Mouse (Mus musculus): ENCODE measurements around the gene Chadl.

Gene Chadl

GRCm38 (mm10) chr15:81700601-81701000 is 3.5 kb upstream of the Chadl start:
- DNase-seq (ENCODE audit: low spot score in 2 of 2), result no peak

GRCm38 (mm10) chr15:81700161-81700560 is 3.1 kb upstream of the Chadl start:
- no peak for DNase-seq (ENCODE audit: low spot score in 2 of 2)

GRCm38 (mm10) chr15:81698532-81698931 is 1.4 kb upstream of the Chadl start:
- no peak for DNase-seq (ENCODE audit: low spot score in 2 of 2)

DNA sequence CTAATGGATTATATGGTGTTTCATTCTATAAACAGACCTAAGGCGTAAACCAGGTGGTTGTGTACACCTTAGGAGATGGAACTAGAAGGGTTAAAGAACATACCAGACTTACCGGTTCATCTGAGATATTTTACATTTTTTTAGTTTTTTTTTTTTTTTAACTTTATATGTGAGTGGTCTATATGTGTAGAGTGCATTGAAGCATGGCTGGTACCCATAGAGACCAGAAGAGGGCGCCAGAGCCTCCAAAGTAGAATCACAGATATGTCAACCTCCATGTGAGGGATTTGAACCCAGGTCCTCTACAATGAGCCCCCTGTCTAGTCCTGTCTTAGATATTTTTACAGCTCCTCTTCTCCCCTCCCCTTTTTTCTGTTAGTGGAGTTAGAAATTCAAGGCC is 760 bp upstream of the Chadl start:
- peak in 1 of 2 experiments; percentile 41 for DNase-seq (ENCODE audit: low spot score in 2 of 2)

GRCm38 (mm10) chr15:81694891-81695290 is 2.2 kb downstream of the Chadl start:
- DNase-seq (ENCODE audit: low spot score in 2 of 2), result no peak

DNA sequence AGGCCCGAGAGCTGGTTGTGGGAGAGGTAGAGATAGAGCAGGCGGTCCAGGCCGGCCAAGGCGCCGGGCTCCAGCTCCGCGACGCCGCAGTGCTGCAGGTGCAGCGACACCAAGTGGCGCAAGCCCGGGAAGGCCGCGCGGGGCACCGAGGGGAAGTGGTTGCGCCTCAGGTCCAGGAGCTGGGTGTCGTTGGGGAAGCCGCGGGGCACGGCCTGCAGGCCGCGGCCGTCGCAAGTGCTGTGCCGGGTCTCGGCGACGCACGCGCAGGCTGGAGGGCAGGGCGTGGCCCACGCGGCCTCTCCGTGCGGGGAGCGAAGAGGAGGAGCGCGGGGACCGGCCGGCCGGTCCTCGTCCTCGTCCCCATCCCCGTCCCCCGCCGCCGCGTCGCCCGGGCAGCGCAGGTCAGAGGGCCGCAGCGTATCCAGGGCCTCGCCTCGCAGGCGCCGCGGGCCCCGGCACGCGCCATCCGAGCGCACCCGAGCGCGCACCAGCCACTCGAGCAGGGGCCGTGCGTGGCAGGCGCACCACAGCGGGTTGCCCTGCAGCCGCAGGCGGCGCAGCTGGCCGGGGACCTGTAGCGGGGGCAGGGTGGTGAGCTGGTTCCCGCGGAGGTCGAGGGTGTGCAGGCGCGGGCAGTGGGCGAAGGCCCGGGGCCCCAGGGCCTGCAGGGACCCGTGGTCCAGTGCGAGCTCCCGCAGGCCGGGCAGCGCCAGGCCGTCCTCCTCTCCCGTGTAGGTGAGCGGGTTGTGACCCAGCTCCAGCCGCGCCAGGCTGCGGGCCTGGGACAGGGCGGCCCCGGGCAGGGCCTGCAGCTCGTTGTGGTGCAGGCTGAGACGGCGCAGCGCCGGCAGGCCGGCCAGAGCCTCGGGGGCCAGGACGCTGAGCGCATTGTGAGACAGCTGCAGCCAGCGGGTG is 2.9 kb downstream of the Chadl start:
- DNase-seq (ENCODE audit: low spot score in 2 of 2), result peak; percentile 71 to 72

DNA sequence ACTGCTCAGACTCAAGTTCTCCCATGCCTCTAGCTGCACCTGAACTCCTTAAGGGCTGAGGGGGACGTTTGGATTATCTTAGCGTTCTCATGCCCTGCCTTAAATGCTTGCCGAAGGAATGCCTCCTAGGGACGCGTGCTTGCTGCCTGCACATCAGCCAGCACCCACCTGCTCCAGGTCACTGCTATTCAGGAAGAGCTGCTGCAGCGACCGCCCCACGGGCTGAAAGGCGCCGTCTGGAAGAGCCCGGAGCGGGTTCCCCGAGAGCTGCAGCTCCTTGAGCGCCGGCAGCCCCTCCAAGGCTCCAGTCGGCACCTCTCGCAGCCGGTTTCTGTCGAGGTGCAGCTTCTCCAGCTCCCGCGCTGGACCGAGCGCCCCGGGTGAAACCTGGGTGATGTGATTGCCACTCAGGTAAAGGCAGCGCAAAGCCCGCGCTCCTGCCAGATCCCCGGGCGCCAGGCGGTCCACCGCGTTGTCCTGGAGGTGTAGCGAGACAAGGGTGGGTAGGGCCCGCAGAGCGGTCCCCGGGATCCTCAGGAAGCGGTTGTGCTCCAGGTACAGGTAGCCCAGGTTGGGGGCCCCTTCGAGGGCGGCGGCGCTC is 3.6 kb downstream of the Chadl start:
- DNase-seq (ENCODE audit: low spot score in 2 of 2), result no peak

DNA sequence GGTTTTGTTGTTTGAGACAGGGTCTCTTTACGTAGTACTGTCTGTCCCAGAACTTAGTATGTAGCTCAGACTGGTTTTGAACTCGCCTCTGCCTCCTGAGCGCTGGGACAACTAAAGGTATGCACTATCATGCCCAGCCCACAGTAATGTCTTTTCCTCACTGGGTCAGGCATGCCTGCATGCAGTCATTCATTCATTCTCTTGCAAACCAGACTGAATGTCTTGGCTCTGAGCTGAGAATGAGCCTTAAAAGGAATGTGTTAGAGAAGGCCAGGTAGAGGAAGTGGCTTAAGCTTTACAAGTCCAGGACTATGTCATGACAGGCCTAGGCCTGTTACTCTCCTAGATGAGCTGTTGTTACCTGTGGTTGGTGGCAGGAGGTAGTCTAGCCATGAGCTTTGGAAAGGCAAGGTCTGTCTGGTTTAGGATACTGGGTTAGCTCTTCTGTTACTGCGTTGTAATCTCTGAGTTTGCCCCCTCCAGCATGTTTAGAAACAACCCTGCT is 16.7 kb downstream of the Chadl start:
- DNase-seq (ENCODE audit: low spot score in 2 of 2), result no peak

- DNase-seq (ENCODE audit: low spot score in 2 of 2), result no peak
Measured at GRCm38 (mm10) chr15:81676637-81677036, 20.4 kb downstream of the Chadl start.

DNA sequence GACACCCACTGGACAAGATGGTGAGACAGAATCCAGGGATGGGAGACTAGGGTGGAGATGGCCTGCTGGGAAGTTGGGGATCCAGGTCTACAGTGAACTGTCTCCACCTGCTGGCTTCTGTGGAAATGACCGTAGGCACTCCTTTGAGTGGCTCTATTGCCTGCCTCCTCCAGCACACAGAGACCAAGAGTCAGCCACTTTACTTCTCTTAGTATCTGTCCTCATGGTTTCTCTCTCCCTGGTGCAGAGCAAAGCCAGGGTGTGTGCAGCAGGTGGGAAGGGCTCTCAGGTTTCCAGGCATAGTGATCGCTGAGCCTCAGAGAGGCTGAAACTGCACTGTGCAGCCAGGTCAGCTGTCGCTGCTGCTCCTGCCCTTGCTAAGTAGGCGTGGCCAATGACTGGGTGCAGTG is 26.9 kb downstream of the Chadl start:
- peak; percentile 43 to 45 for DNase-seq (ENCODE audit: low spot score in 2 of 2)

- no peak for DNase-seq (ENCODE audit: low spot score in 2 of 2)
Measured at GRCm38 (mm10) chr15:81666957-81667356, 30.1 kb downstream of the Chadl start.

DNA sequence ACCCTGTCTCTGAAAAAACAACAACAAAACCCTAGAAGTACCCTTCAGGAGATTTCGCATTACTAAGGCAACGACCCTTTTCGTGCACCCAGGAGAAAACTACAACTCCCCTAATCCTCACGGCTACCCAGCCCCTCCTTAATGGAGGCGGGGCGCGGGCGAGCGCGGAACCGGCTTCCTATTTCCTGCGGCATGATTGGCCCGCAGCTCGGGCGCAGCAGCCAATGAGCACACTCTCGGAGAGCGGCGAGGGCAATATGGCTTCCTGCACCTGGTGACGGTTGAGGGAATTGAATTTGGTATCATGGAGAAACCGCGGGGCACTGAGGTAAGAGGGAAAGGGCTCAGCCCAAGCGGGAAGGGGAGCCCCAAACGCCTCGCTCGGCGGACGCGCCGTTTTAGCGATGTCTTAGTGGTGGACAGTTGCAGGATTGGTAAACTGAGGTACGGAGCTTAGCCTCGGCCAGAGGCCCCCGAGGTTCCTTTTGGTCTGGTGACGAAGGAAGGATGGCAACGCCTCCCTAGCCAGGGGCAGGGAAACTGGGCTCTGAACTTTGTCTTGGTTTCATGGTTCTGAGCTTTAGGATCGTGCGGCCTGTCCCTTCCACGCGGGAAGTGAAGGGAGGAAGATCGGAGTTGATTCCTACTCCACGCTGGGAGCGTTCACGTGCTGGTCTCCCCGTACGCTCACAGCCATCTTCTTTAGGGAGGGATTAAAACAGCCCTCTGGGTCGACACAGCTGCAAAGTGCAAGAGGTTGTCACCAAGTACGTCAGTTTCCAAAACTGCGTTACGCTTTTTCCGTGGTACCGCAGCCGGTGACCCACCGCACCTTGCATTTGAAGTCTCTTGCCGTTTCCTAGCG is 33.2 kb downstream of the Chadl start, which contains the start of gene L3mbtl2:
Gene L3mbtl2 (plus strand): TSS at position 193 of the 865 bp plus-strand sequence.
- DNase-seq (ENCODE audit: low spot score in 2 of 2), result peak; percentile 92

GRCm38 (mm10) chr15:81663281-81663680 is 33.8 kb downstream of the Chadl start:
- no peak for DNase-seq (ENCODE audit: low spot score in 2 of 2)

- no peak for DNase-seq (ENCODE audit: low spot score in 2 of 2)
Measured at GRCm38 (mm10) chr15:81661701-81662100, 35.4 kb downstream of the Chadl start.

DNA sequence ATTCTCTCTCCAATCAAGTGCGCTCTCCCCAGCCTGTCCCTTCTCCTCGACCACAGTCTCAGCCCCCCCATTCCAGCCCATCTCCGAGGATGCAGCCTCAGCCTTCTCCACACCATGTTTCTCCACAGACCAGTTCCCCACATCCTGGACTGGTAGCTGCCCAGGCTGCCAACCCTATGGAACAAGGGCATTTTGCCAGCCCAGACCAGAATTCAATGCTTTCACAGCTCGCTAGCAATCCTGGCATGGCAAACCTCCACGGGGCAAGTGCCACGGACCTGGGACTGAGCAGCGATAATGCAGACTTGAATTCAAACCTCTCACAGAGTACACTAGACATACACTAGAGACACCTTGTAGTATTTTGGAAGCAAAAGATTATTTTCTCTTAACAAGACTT is 46.5 kb downstream of the Chadl start:
- DNase-seq (ENCODE audit: low spot score in 2 of 2), result no peak

- DNase-seq (ENCODE audit: low spot score in 2 of 2), result no peak
Measured at GRCm38 (mm10) chr15:81649516-81650455, 47.3 kb downstream of the Chadl start.

Data from right cerebral cortex, adult 2 months (tissue).